Mouse (Mus musculus) stomach, embryonic 16.5 days (tissue): Measurements from ENCODE around the gene Ywhab. TPM values are rescaled to one million over a fixed set of nuclear protein-coding genes. Genes with fewer than 3 reads are reported as not detected.

Experiments used
- ATAC-seq: fragments of 200-750 bp; cut with Nextera tagmentation; 2 replicates; pipeline ENCODE4 v1.8.0; 2017; ENCODE audit warnings: moderate number of reproducible peaks, moderate TSS enrichment; ENCODE audit not compliant: insufficient read depth, low FRiP score
- H3K27ac ChIP-seq: fragments of 300-500 bp; sonication (generic); 2 replicates; pipeline ENCODE4 v1.5.1; 2014; ENCODE audit warnings: low read length
- H3K27me3 ChIP-seq: fragments of 300-500 bp; sonication (generic); 2 replicates; pipeline ENCODE4 v1.6.1; 2014; ENCODE audit warnings: low read length, control low read depth, mixed read lengths; ENCODE audit not compliant: control insufficient read depth, insufficient read depth
- H3K36me3 ChIP-seq: fragments of 300-500 bp; sonication (generic); 2 replicates; pipeline ENCODE4 v1.6.1; 2014; ENCODE audit warnings: low read length; ENCODE audit not compliant: control insufficient read depth, insufficient read depth
- H3K4me1 ChIP-seq: fragments of 300-500 bp; sonication (generic); 2 replicates; pipeline ENCODE4 v1.6.1; 2014; ENCODE audit warnings: low read length, control low read depth, mixed read lengths; ENCODE audit not compliant: control insufficient read depth, insufficient read depth
- H3K4me2 ChIP-seq: fragments of 300-500 bp; sonication (generic); 2 replicates; pipeline ENCODE4 v1.6.1; 2014; ENCODE audit warnings: low read depth, low read length, mixed read lengths
- H3K4me3 ChIP-seq: fragments of 300-500 bp; sonication (generic); replicated peaks from 2 replicates; pipeline ENCODE4 v1.5.1; 2014; ENCODE audit warnings: mild to moderate bottlenecking, low read length
- H3K9ac ChIP-seq: fragments of 300-500 bp; sonication (generic); 2 replicates; pipeline ENCODE4 v1.6.1; 2014; ENCODE audit warnings: low read length
- H3K9me3 ChIP-seq: fragments of 300-500 bp; sonication (generic); replicated peaks from 2 replicates; pipeline ENCODE4 v1.6.1; 2016; ENCODE audit warnings: low read length, control low read depth; ENCODE audit not compliant: control insufficient read depth
- WGBS: fragments of 180-500 bp; shearing (Covaris S2); extraction: QIAGEN DNeasy Blood & Tissue Kit; methylation state at CpG from one replicate; pipeline ENCODE4 v1.1.7; 2014; 5-methylcytosine and 5-hydroxymethylcytosine counted together
- polyA plus RNA-seq: library from polyadenylated mRNA; unstranded; fragments of >200 nt; fragmentation: Nextera tagmentation; extraction: Ambion mirVana; gene quantifications from 2 replicates; pipeline ENCODE4 v1.2.1, GENCODE M21; 2015

Ywhab gene
- polyA plus RNA-seq, 1 experiment from 2014 or later, result 274 TPM

GRCm38 (mm10) chr2:164004503-164004902, 9.7 kb downstream of the Ywhab start:
- no peak; the same call in 1 of the 2 replicates for ATAC-seq
- H3K4me1 ChIP-seq, result peaks cover 21% of the 10 kb centered on the region
- 75% methylated on average over 5 of the region's 5 CpGs for WGBS
- H3K9me3 ChIP-seq, result no peaks in the 10 kb centered on the region
- no peak overlapping the region for H3K9ac ChIP-seq
- no peaks in the 10 kb centered on the region for H3K36me3 ChIP-seq
- H3K27me3 ChIP-seq, result no peaks in the 10 kb centered on the region
- no peak overlapping the region for H3K27ac ChIP-seq
- no peak overlapping the region for H3K4me2 ChIP-seq
- H3K4me3 ChIP-seq, result no peak overlapping the region

DNA sequence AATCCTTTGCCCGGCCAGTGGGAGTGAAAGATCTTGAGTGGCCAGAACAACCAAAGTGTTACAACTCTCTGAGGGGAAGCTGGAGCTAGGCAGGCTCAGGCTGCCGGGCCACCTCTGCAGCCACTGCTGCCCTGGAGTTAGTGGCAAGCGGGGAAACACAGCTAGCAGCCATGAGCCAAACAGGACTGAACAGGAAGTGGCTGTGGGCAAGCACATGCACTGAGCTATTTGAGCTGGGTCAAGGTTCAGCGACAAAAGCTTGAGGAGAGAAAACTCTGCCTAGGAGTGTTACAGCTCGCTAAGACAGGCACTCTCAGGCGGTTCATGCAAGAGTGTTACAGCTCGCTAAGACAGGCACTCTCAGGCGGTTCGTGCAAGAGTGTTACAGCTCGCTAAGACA, 12.2 kb downstream of the Ywhab start:
- no peak overlapping the region for H3K9ac ChIP-seq
- H3K27me3 ChIP-seq, result no peaks in the 10 kb centered on the region
- no peak overlapping the region for H3K4me3 ChIP-seq
- no peak for ATAC-seq
- H3K4me2 ChIP-seq, result no peak overlapping the region; the same call in 1 of the 2 replicates
- H3K36me3 ChIP-seq, result no peaks in the 10 kb centered on the region
- WGBS, result 53% methylated on average over 10 of the region's 10 CpGs
- H3K4me1 ChIP-seq, result peaks cover 23% of the 10 kb centered on the region
- no peak overlapping the region; the same call in 1 of the 2 replicates for H3K27ac ChIP-seq
- H3K9me3 ChIP-seq, result no peaks in the 10 kb centered on the region

GRCm38 (mm10) chr2:164007547-164007946, 12.8 kb downstream of the Ywhab start:
- H3K27me3 ChIP-seq, result no peaks in the 10 kb centered on the region
- H3K4me1 ChIP-seq, result peaks cover 23% of the 10 kb centered on the region
- H3K27ac ChIP-seq, result no peak overlapping the region
- WGBS, result 88% methylated on average over 8 of the region's 8 CpGs
- H3K4me2 ChIP-seq, result no peak overlapping the region
- H3K36me3 ChIP-seq, result 0 out of 2 replicates have a peak, but pooled peaks cover 3% of the 10 kb centered on the region
- no peak overlapping the region for H3K4me3 ChIP-seq
- H3K9me3 ChIP-seq, result no peaks in the 10 kb centered on the region
- ATAC-seq, result no peak
- H3K9ac ChIP-seq, result no peak overlapping the region

GRCm38 (mm10) chr2:164007987-164008545, 13.3 kb downstream of the Ywhab start:
- no peak for ATAC-seq
- Histone ChIP-seq H3K36me3 (0 out of 2 replicates have a peak, but pooled peaks cover 3% of the 10 kb centered on the region), H3K9ac (no peak overlapping the region), H3K4me1 (peaks cover 23% of the 10 kb centered on the region), H3K27me3 (no peaks in the 10 kb centered on the region), H3K4me2 (no peak overlapping the region), H3K9me3 (no peaks in the 10 kb centered on the region), H3K27ac (no peak overlapping the region), H3K4me3 (no peak overlapping the region)
- WGBS, result 72% methylated on average over 2 of the region's 2 CpGs

- Histone ChIP-seq H3K27ac (no peak overlapping the region), H3K9ac (no peak overlapping the region), H3K4me2 (no peak overlapping the region), H3K4me1 (peaks cover 23% of the 10 kb centered on the region), H3K9me3 (no peaks in the 10 kb centered on the region), H3K36me3 (0 out of 2 replicates have a peak, but pooled peaks cover 4% of the 10 kb centered on the region), H3K27me3 (no peaks in the 10 kb centered on the region), H3K4me3 (no peak overlapping the region)
- WGBS, result 84% methylated on average over 6 of the region's 6 CpGs
- no peak for ATAC-seq
These were observed 14.5 kb downstream of the Ywhab start for GRCm38 (mm10) chr2:164009227-164009626.

DNA sequence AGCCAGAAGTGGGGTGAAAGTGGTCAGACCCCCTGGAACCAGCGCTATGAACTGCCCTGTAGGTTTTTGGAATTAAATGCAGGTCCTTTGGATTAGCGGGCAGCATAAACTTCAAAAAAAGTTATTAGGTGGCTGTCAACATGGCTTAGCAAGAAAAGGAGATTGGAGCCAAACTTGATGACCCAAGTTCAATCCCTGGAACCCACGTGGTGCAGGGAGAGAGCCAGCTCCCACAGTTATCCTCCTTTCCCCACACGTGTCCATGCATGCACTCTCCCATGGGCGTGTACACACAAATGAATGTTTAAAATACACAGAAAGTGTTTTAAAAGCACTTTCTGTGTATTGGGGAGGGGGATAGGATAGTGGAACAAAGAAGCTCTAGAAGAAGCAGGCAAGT, 15.7 kb downstream of the Ywhab start:
- Histone ChIP-seq H3K9ac (no peak overlapping the region), H3K4me1 (peaks cover 20% of the 10 kb centered on the region), H3K4me3 (no peak overlapping the region), H3K27ac (no peak overlapping the region), H3K27me3 (no peaks in the 10 kb centered on the region), H3K9me3 (no peaks in the 10 kb centered on the region), H3K4me2 (no peak overlapping the region), H3K36me3 (0 out of 2 replicates have a peak, but pooled peaks cover 10% of the 10 kb centered on the region)
- ATAC-seq, result no peak
- 65% methylated on average over 5 of the region's 5 CpGs for WGBS

- WGBS, result 87% methylated on average over 3 of the region's 3 CpGs
These were observed 16.2 kb downstream of the Ywhab start for GRCm38 (mm10) chr2:164010944-164011343.

GRCm38 (mm10) chr2:164015304-164015703, 20.5 kb downstream of the Ywhab start:
- Histone ChIP-seq H3K4me1 (peaks cover 4% of the 10 kb centered on the region), H3K36me3 (peaks cover 31% of the 10 kb centered on the region; the same call in 1 of the 2 replicates), H3K27ac (no peak overlapping the region), H3K4me3 (no peak overlapping the region), H3K27me3 (no peaks in the 10 kb centered on the region), H3K4me2 (no peak overlapping the region), H3K9me3 (no peaks in the 10 kb centered on the region), H3K9ac (no peak overlapping the region)
- 87% methylated on average over 16 of the region's 16 CpGs for WGBS
- no peak for ATAC-seq

More at GRCm38 (mm10) chr2:164010944-164011343, 16.2 kb downstream of the Ywhab start:
- Histone ChIP-seq H3K27me3 (no peaks in the 10 kb centered on the region), H3K9ac (no peak overlapping the region), H3K9me3 (no peaks in the 10 kb centered on the region), H3K4me2 (no peak overlapping the region), H3K36me3 (0 out of 2 replicates have a peak, but pooled peaks cover 10% of the 10 kb centered on the region), H3K4me3 (no peak overlapping the region), H3K4me1 (peaks cover 16% of the 10 kb centered on the region), H3K27ac (no peak overlapping the region)
- ATAC-seq, result no peak

GRCm38 (mm10) chr2:164018910-164019309, 24.1 kb downstream of the Ywhab start:
- H3K27me3 ChIP-seq, result no peaks in the 10 kb centered on the region
- ATAC-seq, result no peak
- no peak overlapping the region for H3K9ac ChIP-seq
- H3K4me2 ChIP-seq, result no peak overlapping the region
- H3K4me1 ChIP-seq, result no peaks in the 10 kb centered on the region
- no peaks in the 10 kb centered on the region for H3K9me3 ChIP-seq
- no peak overlapping the region for H3K27ac ChIP-seq
- 92% methylated on average over 3 of the region's 3 CpGs for WGBS
- no peak overlapping the region for H3K4me3 ChIP-seq
- peaks cover 28% of the 10 kb centered on the region; the same call in 1 of the 2 replicates for H3K36me3 ChIP-seq
